Mouse (Mus musculus): ENCODE measurements at regions not wholly inside any gene's neighbourhood (a gene's known extent, or its start where the extent isn't known, plus 50 kb on each side); places are given as distances from the start of the nearest gene placed in this dataset.

DNA sequence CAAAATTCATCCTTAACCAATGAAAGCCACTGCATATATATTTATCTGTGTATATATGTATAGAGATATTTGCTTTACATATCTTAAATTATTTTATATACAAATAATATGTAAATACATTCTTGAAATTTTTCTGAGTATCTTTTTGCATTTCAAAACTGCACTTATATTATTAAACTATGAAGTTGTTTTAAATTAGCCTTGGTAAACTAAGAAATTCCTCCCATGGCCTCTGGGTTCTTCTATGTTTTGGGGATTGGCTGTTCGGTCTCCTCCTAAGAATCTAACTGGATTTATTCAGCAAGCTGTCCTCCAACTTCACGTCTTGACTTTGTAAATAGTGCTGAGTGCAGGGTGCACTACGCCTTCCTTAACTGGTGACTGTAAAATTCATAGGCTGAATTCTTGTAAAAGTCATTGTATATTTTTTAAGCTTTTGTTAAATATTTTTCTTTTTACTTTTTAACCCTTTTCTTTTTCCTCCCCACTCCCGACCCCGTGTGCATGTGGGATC lies 249.6 kb upstream of the Nfe2l3 start:
- dilution Hi-C loops (cut with MboI; ENCODE audit: extremely low pct_ligation_motif_present, extremely low pct_unique_long_range_greater_than_20kb, low sequenced_read_pairs) (no loop called here), in situ Hi-C loops (cut with MboI; ENCODE audit: low pct_ligation_motif_present, low pct_unique_long_range_greater_than_20kb, low sequenced_read_pairs) (no loop called here)
- H3K4me3 ChIP-seq (replicated peaks in 1 of 3; ENCODE audit: low read depth in 2 of 3, low read length in 2 of 3, poor library complexity in 1 of 3), result no peak overlapping the region
- no peak for DNase-seq (ENCODE audit: extremely low read depth)
- no peak overlapping the region for H3K4me2 ChIP-seq (ENCODE audit: insufficient read depth, low read depth, poor library complexity, severe bottlenecking)
- H3K4me1 ChIP-seq (ENCODE audit: control insufficient read depth in 1 of 2, insufficient read depth in 2 of 2), result no peaks in the 10 kb centered on the region
- no peak overlapping the region for H3K9ac ChIP-seq (ENCODE audit: insufficient read depth, low read depth)
- no peak overlapping the region for H3K27ac ChIP-seq (ENCODE audit: insufficient read depth, low read depth)
- no peaks in the 10 kb centered on the region for H3K79me2 ChIP-seq (replicated peaks; ENCODE audit: control insufficient read depth, extremely low read depth, insufficient read depth, poor library complexity, severe bottlenecking)
- no peak for TF ChIP-seq PAX5 (IDR thresholded peaks at IDR 0.05; ENCODE audit: low read length)
- TF ChIP-seq POLR2AphosphoS2 (IDR thresholded peaks at IDR 0.05; ENCODE audit: low read depth, low read length), result no peak
- TF ChIP-seq HCFC1 (IDR thresholded peaks at IDR 0.05; ENCODE audit: low read depth, low read length), result no peak
- no peak for TF ChIP-seq CHD1 (IDR thresholded peaks at IDR 0.05; ENCODE audit: low read depth, low read length)
- TF ChIP-seq POLR2A (IDR thresholded peaks at IDR 0.05; ENCODE audit: low read depth, low read length), result no peak
- TF ChIP-seq ZC3H11A (IDR thresholded peaks at IDR 0.05; ENCODE audit: low read depth, low read length), result no peak
- TF ChIP-seq ZKSCAN1 (IDR thresholded peaks at IDR 0.05; ENCODE audit: borderline replicate concordance, low read depth, low read length), result no peak
- no peak for TF ChIP-seq MAX (IDR thresholded peaks at IDR 0.05; ENCODE audit: low read length)
- no peak for TF ChIP-seq MEF2A (IDR thresholded peaks at IDR 0.05; ENCODE audit: borderline replicate concordance, low read depth, low read length)
- no peak for TF ChIP-seq ELF1 (IDR thresholded peaks at IDR 0.05; ENCODE audit: low read depth, low read length)
- no peak for TF ChIP-seq CHD2 (IDR thresholded peaks at IDR 0.05; ENCODE audit: low read length)
- no peak for TF ChIP-seq TBP (conservative IDR thresholded peaks at IDR 0.05; ENCODE audit: low read depth, low read length)
- no peak for TF ChIP-seq MAFK (IDR thresholded peaks at IDR 0.05; ENCODE audit: insufficient replicate concordance, low read length)
- no peak for TF ChIP-seq MXI1 (IDR thresholded peaks at IDR 0.05; ENCODE audit: low read depth, low read length)
- no peak for TF ChIP-seq GABPA (IDR thresholded peaks at IDR 0.05; ENCODE audit: insufficient replicate concordance, low read depth, low read length)
- TF ChIP-seq EP300 (IDR thresholded peaks at IDR 0.05; ENCODE audit: low read length), result no peak
- no peak for TF ChIP-seq RAD21 (IDR thresholded peaks at IDR 0.05; ENCODE audit: low read depth, low read length)
- TF ChIP-seq ZMIZ1 (IDR thresholded peaks at IDR 0.05; ENCODE audit: low read depth, low read length), result no peak
- TF ChIP-seq BHLHE40 (IDR thresholded peaks at IDR 0.05; ENCODE audit: low read depth, low read length), result no peak
- no peak for TF ChIP-seq JUN (IDR thresholded peaks at IDR 0.05; ENCODE audit: insufficient read depth, low read depth, low read length)
- no peaks in the 10 kb centered on the region for H3K9me3 ChIP-seq (replicated peaks; ENCODE audit: low read length)
- peaks cover 60% of the 10 kb centered on the region for H3K27me3 ChIP-seq (replicated peaks)
- H3K36me3 ChIP-seq (replicated peaks in 1 of 2; ENCODE audit: control insufficient read depth in 1 of 2, insufficient read depth in 1 of 2, low read length in 1 of 2), result no peaks in the 10 kb centered on the region

GRCm38 (mm10) chr6:51183576-51184420 lies 248.7 kb upstream of the Nfe2l3 start:
- no peak for TF ChIP-seq MAX (IDR thresholded peaks at IDR 0.05; ENCODE audit: low read length)
- no peak for TF ChIP-seq GABPA (IDR thresholded peaks at IDR 0.05; ENCODE audit: insufficient replicate concordance, low read depth, low read length)
- TF ChIP-seq SMC3 (IDR thresholded peaks at IDR 0.05; ENCODE audit: low read depth, low read length), result no peak
- TF ChIP-seq MYC (IDR thresholded peaks at IDR 0.05; ENCODE audit: low read depth, low read length), result no peak
- no peak for TF ChIP-seq POLR2A (IDR thresholded peaks at IDR 0.05; ENCODE audit: low read depth, low read length)
- no peak for TF ChIP-seq PAX5 (IDR thresholded peaks at IDR 0.05; ENCODE audit: low read length)
- no peak for TF ChIP-seq ZNF384 (IDR thresholded peaks at IDR 0.05; ENCODE audit: low read depth, low read length)
- TF ChIP-seq MXI1 (IDR thresholded peaks at IDR 0.05; ENCODE audit: low read depth, low read length), result no peak
- no peak for TF ChIP-seq USF1 (IDR thresholded peaks at IDR 0.05; ENCODE audit: low read depth, low read length)
- TF ChIP-seq JUN (IDR thresholded peaks at IDR 0.05; ENCODE audit: insufficient read depth, low read depth, low read length), result no peak
- no peak for TF ChIP-seq MAFK (IDR thresholded peaks at IDR 0.05; ENCODE audit: insufficient replicate concordance, low read length)
- TF ChIP-seq NELFE (IDR thresholded peaks at IDR 0.05; ENCODE audit: low read depth, low read length), result no peak
- TF ChIP-seq SIN3A (IDR thresholded peaks at IDR 0.05; ENCODE audit: low read length), result no peak
- TF ChIP-seq ZC3H11A (IDR thresholded peaks at IDR 0.05; ENCODE audit: low read depth, low read length), result no peak
- TF ChIP-seq MEF2A (IDR thresholded peaks at IDR 0.05; ENCODE audit: borderline replicate concordance, low read depth, low read length), result no peak
- no peak for TF ChIP-seq CHD2 (IDR thresholded peaks at IDR 0.05; ENCODE audit: low read length)
- no peak for TF ChIP-seq ZMIZ1 (IDR thresholded peaks at IDR 0.05; ENCODE audit: low read depth, low read length)
- no peak for TF ChIP-seq JUND (conservative IDR thresholded peaks at IDR 0.05; ENCODE audit: low read depth, low read length)
- no peak for TF ChIP-seq UBTF (IDR thresholded peaks at IDR 0.05; ENCODE audit: low read depth, low read length)
- H3K9me3 ChIP-seq (replicated peaks; ENCODE audit: low read length), result no peaks in the 10 kb centered on the region
- no peak overlapping the region for H3K27ac ChIP-seq (ENCODE audit: insufficient read depth, low read depth)
- no peak overlapping the region for H3K9ac ChIP-seq (ENCODE audit: insufficient read depth, low read depth)
- DNase-seq (ENCODE audit: extremely low read depth), result no peak
- peaks cover 66% of the 10 kb centered on the region for H3K27me3 ChIP-seq (replicated peaks)
- no peak overlapping the region for H3K4me2 ChIP-seq (ENCODE audit: insufficient read depth, low read depth, poor library complexity, severe bottlenecking)
- no peaks in the 10 kb centered on the region for H3K4me1 ChIP-seq (ENCODE audit: control insufficient read depth in 1 of 2, insufficient read depth in 2 of 2)
- H3K4me3 ChIP-seq (replicated peaks in 1 of 3; ENCODE audit: low read depth in 2 of 3, low read length in 2 of 3, poor library complexity in 1 of 3), result no peak overlapping the region
- dilution Hi-C loops (cut with MboI; ENCODE audit: extremely low pct_ligation_motif_present, extremely low pct_unique_long_range_greater_than_20kb, low sequenced_read_pairs) (no loop called here), in situ Hi-C loops (cut with MboI; ENCODE audit: low pct_ligation_motif_present, low pct_unique_long_range_greater_than_20kb, low sequenced_read_pairs) (no loop called here)
- no peaks in the 10 kb centered on the region for H3K36me3 ChIP-seq (replicated peaks in 1 of 2; ENCODE audit: control insufficient read depth in 1 of 2, insufficient read depth in 1 of 2, low read length in 1 of 2)
- no peaks in the 10 kb centered on the region for H3K79me2 ChIP-seq (replicated peaks; ENCODE audit: control insufficient read depth, extremely low read depth, insufficient read depth, poor library complexity, severe bottlenecking)
